Comparison of ENCODE assay signal across 8 mouse cellular contexts in genomic region chr1:152090018-152090553, GRCm38 (mm10). TPM values are rescaled to one million over a fixed set of nuclear protein-coding genes. Genes with fewer than 3 reads are reported as not detected.
DNase-seq lines count a peak whose midpoint lies in the region; ATAC-seq and TF ChIP-seq lines count a peak whose summit lies in the region.

1700025G04Rik (minus strand) TSS chr1:152090125.

- TF ChIP-seq POLR2A in bone marrow, adult 2 months (IDR thresholded peaks at IDR 0.05; ENCODE audit: borderline replicate concordance, control insufficient read depth, low read depth, low read length), result 0 out of 2 replicates have a peak, but pooled peaks have one; percentile 6
- peak; percentile 45 for TF ChIP-seq POLR2A in myocyte (IDR thresholded peaks at IDR 0.05; ENCODE audit: insufficient read length, low read depth)

- peak within 1 kb of the TSS; percentile 91 for H3K9ac ChIP-seq in embryonic facial prominence, embryonic 15.5 days
- H3K9ac ChIP-seq in heart, embryonic 12.5 days, result peak within 1 kb of the TSS; percentile 97
- peak within 1 kb of the TSS; percentile 92 for H3K9ac ChIP-seq in kidney, embryonic 16.5 days (replicated peaks; ENCODE audit: low read length)
- H3K9ac ChIP-seq in liver, embryonic 11.5 days (ENCODE audit: low read depth, low read length), result peak within 1 kb of the TSS; percentile 69

- peaks cover 4% of the 10 kb centered on the region for H3K79me2 ChIP-seq in myocyte (ENCODE audit: control insufficient read depth, insufficient read depth)

- peak; percentile 42 to 58 for DNase-seq in B cell, adult 2 months
- peak; percentile 83 for DNase-seq in liver, embryonic 11.5 days (ENCODE audit: low spot score)
- peak; percentile 51 to 78 for DNase-seq in spleen, postnatal 4 days (ENCODE audit: low spot score in 2 of 2)

- H3K27ac ChIP-seq in bone marrow, adult 2 months (ENCODE audit: control insufficient read depth, insufficient read depth, low read depth, low read length, poor library complexity), result peak within 1 kb of the TSS; percentile 53; the same call in 1 of the 2 replicates
- peak within 1 kb of the TSS; percentile 95 for H3K27ac ChIP-seq in embryonic facial prominence, embryonic 15.5 days (replicated peaks)
- H3K27ac ChIP-seq in heart, embryonic 12.5 days (ENCODE audit: poor library complexity, severe bottlenecking), result peak within 1 kb of the TSS; percentile 86
- peak within 1 kb of the TSS; percentile 82 for H3K27ac ChIP-seq in kidney, embryonic 16.5 days (ENCODE audit: low read length)
- H3K27ac ChIP-seq in liver, embryonic 11.5 days (ENCODE audit: low read depth, low read length), result peak within 1 kb of the TSS; percentile 23; the same call in 1 of the 2 replicates

- WGBS in bone marrow, adult 2 months, result under 1% methylated on average over 60 of the region's 66 CpGs
- WGBS in embryonic facial prominence, embryonic 15.5 days, result under 1% methylated on average over 48 of the region's 66 CpGs
- WGBS in heart, embryonic 12.5 days, result 7% methylated on average over 32 of the region's 66 CpGs
- WGBS in kidney, embryonic 16.5 days, result under 1% methylated on average over 45 of the region's 66 CpGs
- under 1% methylated on average over 59 of the region's 66 CpGs for WGBS in liver, embryonic 11.5 days

- no peaks in the 10 kb centered on the region for H3K27me3 ChIP-seq in embryonic facial prominence, embryonic 15.5 days
- no peaks in the 10 kb centered on the region for H3K27me3 ChIP-seq in heart, embryonic 12.5 days (replicated peaks)
- H3K27me3 ChIP-seq in kidney, embryonic 16.5 days (ENCODE audit: insufficient read depth, low read length), result no peaks in the 10 kb centered on the region
- peaks cover 48% of the 10 kb centered on the region for H3K27me3 ChIP-seq in liver, embryonic 11.5 days (replicated peaks; ENCODE audit: control insufficient read depth, insufficient read depth, low read length)
- H3K27me3 ChIP-seq in myocyte (ENCODE audit: control insufficient read depth, insufficient read depth, insufficient read length), result peaks cover under 1% of the 10 kb centered on the region

- H3K4me1 ChIP-seq in bone marrow, adult 2 months (ENCODE audit: control insufficient read depth, insufficient read depth, low read length), result no peaks in the 10 kb centered on the region
- H3K4me1 ChIP-seq in embryonic facial prominence, embryonic 15.5 days, result peaks cover 40% of the 10 kb centered on the region
- peaks cover 33% of the 10 kb centered on the region for H3K4me1 ChIP-seq in heart, embryonic 12.5 days (replicated peaks)
- H3K4me1 ChIP-seq in kidney, embryonic 16.5 days (ENCODE audit: insufficient read depth, low read length), result peaks cover 28% of the 10 kb centered on the region
- H3K4me1 ChIP-seq in liver, embryonic 11.5 days (replicated peaks; ENCODE audit: control insufficient read depth, insufficient read depth, low read length), result peaks cover 3% of the 10 kb centered on the region

- TF ChIP-seq CTCF in bone marrow, adult 2 months (IDR thresholded peaks at IDR 0.05; ENCODE audit: control insufficient read depth, insufficient read depth, low read length), result no peak

- H3K4me2 ChIP-seq in embryonic facial prominence, embryonic 15.5 days (replicated peaks), result peak within 1 kb of the TSS; percentile 87
- peak within 1 kb of the TSS; percentile 87 for H3K4me2 ChIP-seq in heart, embryonic 12.5 days
- peak within 1 kb of the TSS; percentile 88 for H3K4me2 ChIP-seq in kidney, embryonic 16.5 days (replicated peaks; ENCODE audit: low read depth, low read length)
- H3K4me2 ChIP-seq in liver, embryonic 11.5 days, result peak within 1 kb of the TSS; percentile 75
- peak within 1 kb of the TSS; percentile 98 for H3K4me2 ChIP-seq in myocyte (ENCODE audit: low read depth)

- H3ac ChIP-seq in myocyte (ENCODE audit: control insufficient read depth, insufficient read length), result peak within 1 kb of the TSS; percentile 86

- no peaks in the 10 kb centered on the region for H3K9me3 ChIP-seq in embryonic facial prominence, embryonic 15.5 days (replicated peaks)
- no peaks in the 10 kb centered on the region for H3K9me3 ChIP-seq in heart, embryonic 12.5 days (replicated peaks)
- no peaks in the 10 kb centered on the region for H3K9me3 ChIP-seq in kidney, embryonic 16.5 days (ENCODE audit: low read length)
- H3K9me3 ChIP-seq in liver, embryonic 11.5 days (ENCODE audit: control insufficient read depth, low read length), result no peaks in the 10 kb centered on the region

- no peaks in the 10 kb centered on the region for H3K36me3 ChIP-seq in embryonic facial prominence, embryonic 15.5 days
- no peaks in the 10 kb centered on the region for H3K36me3 ChIP-seq in heart, embryonic 12.5 days
- no peaks in the 10 kb centered on the region for H3K36me3 ChIP-seq in kidney, embryonic 16.5 days (ENCODE audit: insufficient read depth, low read length)
- no peaks in the 10 kb centered on the region for H3K36me3 ChIP-seq in liver, embryonic 11.5 days (ENCODE audit: control insufficient read depth, insufficient read depth, low read length)
- H3K36me3 ChIP-seq in myocyte (ENCODE audit: control insufficient read depth, insufficient read depth), result no peaks in the 10 kb centered on the region

- ATAC-seq in embryonic facial prominence, embryonic 15.5 days (ENCODE audit: insufficient number of reproducible peaks, low FRiP score, low TSS enrichment, low read depth), result peak; percentile 93
- ATAC-seq in heart, embryonic 12.5 days (ENCODE audit: insufficient number of reproducible peaks, low FRiP score), result peak; percentile 88
- ATAC-seq in kidney, embryonic 16.5 days (ENCODE audit: low FRiP score, low TSS enrichment), result peak; percentile 94
- ATAC-seq in liver, embryonic 11.5 days (replicated peaks; ENCODE audit: low FRiP score), result peak; percentile 83

- peak within 1 kb of the TSS; percentile 76 for H3K4me3 ChIP-seq in bone marrow, adult 2 months (replicated peaks; ENCODE audit: control insufficient read depth, low read depth, low read length)
- H3K4me3 ChIP-seq in embryonic facial prominence, embryonic 15.5 days (replicated peaks), result peak within 1 kb of the TSS; percentile 89
- H3K4me3 ChIP-seq in heart, embryonic 12.5 days, result peak within 1 kb of the TSS; percentile 93
- peak within 1 kb of the TSS; percentile 92 for H3K4me3 ChIP-seq in kidney, embryonic 16.5 days (ENCODE audit: low read length)
- peak within 1 kb of the TSS; percentile 76 for H3K4me3 ChIP-seq in liver, embryonic 11.5 days (ENCODE audit: low read depth, low read length)
- peak within 1 kb of the TSS; percentile 37 for H3K4me3 ChIP-seq in myocyte

TF ChIP-seq in myocyte, 11 proteins besides CTCF, POLR2A, EP300 and RAD21:
- TF ChIP-seq POLR2AphosphoS2 (IDR thresholded peaks at IDR 0.05; ENCODE audit: insufficient read length, low read depth) (no peak), MYOG (IDR thresholded peaks at IDR 0.05; ENCODE audit: control insufficient read depth in 1 of 3, insufficient read depth in 1 of 3, insufficient read length in 2 of 3, low read depth in 2 of 3) (no peak), SRF (IDR thresholded peaks at IDR 0.05; ENCODE audit: control insufficient read depth, insufficient read length, low read depth) (no peak), USF1 (IDR thresholded peaks at IDR 0.05; ENCODE audit: low read depth) (no peak), TCF12 (IDR thresholded peaks at IDR 0.05; ENCODE audit: insufficient read depth, poor library complexity, severe bottlenecking) (no peak), CEBPB (IDR thresholded peaks at IDR 0.05; ENCODE audit: insufficient read depth, poor library complexity, severe bottlenecking) (no peak), TCF3 (IDR thresholded peaks at IDR 0.05; ENCODE audit: insufficient read length, low read depth) (no peak), MAX (IDR thresholded peaks at IDR 0.05; ENCODE audit: low read depth) (no peak)

RNA-seq across cellular contexts. Expression of gene 1700025G04Rik, which starts in this region (rescaled TPM):
- polyA plus RNA-seq in bone marrow, adult 2 months (2011; ENCODE audit: insufficient read depth, insufficient read length, low replicate concordance, missing spikeins), result 0.92 and 1.8 TPM in 2 replicates
- polyA plus RNA-seq in embryonic facial prominence, embryonic 15.5 days (2015; fragmentation: Nextera tagmentation; extraction: Ambion mirVana), result 44.9 and 46.4 TPM in 2 replicates
- 28.4 and 30.3 TPM in 2 replicates for polyA plus RNA-seq in heart, embryonic 12.5 days (2016; fragmentation: Nextera tagmentation; extraction: Ambion mirVana)
- 13.7 and 15.4 TPM in 2 replicates for polyA plus RNA-seq in kidney, embryonic 16.5 days (2015; fragmentation: Nextera tagmentation; extraction: Ambion mirVana)
- polyA plus RNA-seq in liver, embryonic 11.5 days (2014; fragmentation: Nextera tagmentation; extraction: Ambion mirVana), result 8.7 and 8.9 TPM in 2 replicates
- 3.3 TPM for polyA plus RNA-seq in myocyte (2012; fragmentation: generic; extraction: Trizol)

Comparison
In these comparisons a context has a peak if more than half of its experiments do, and no peak if none do; other contexts are left out.
1. Peak in every context shown above with its lines: DNase-seq, ATAC-seq, H3K4me3 ChIP-seq and H3K27ac ChIP-seq.
2. H3K27ac ChIP-seq: peak in every context shown above with its lines; median percentile 95 in embryonic facial prominence, embryonic 15.5 days; 86 in heart, embryonic 12.5 days; 82 in kidney, embryonic 16.5 days; 53 in bone marrow, adult 2 months; 23 in liver, embryonic 11.5 days.
3. H3K4me3 ChIP-seq: peak in every context shown above with its lines; median percentile 93 in heart, embryonic 12.5 days; 92 in kidney, embryonic 16.5 days; 89 in embryonic facial prominence, embryonic 15.5 days; 76 in bone marrow, adult 2 months; 76 in liver, embryonic 11.5 days; 37 in myocyte.